Mouse (Mus musculus) E14TG2a.4 (cell line): ENCODE results near the gene March8.

ENCODE experiments used
- CTCF ChIP-seq: conservative IDR thresholded peaks from 2 replicates; pipeline ENCODE4 v1.5.1; 2014; ENCODE audit warnings: low read length
- NANOG ChIP-seq: IDR thresholded peaks from 2 replicates; pipeline ENCODE4 v1.6.1; 2014; ENCODE audit warnings: borderline replicate concordance, low read length, mixed read lengths
- POU5F1 ChIP-seq: IDR thresholded peaks from 2 replicates; pipeline ENCODE4 v1.6.1; 2014; ENCODE audit warnings: low read length, borderline replicate concordance

DNA sequence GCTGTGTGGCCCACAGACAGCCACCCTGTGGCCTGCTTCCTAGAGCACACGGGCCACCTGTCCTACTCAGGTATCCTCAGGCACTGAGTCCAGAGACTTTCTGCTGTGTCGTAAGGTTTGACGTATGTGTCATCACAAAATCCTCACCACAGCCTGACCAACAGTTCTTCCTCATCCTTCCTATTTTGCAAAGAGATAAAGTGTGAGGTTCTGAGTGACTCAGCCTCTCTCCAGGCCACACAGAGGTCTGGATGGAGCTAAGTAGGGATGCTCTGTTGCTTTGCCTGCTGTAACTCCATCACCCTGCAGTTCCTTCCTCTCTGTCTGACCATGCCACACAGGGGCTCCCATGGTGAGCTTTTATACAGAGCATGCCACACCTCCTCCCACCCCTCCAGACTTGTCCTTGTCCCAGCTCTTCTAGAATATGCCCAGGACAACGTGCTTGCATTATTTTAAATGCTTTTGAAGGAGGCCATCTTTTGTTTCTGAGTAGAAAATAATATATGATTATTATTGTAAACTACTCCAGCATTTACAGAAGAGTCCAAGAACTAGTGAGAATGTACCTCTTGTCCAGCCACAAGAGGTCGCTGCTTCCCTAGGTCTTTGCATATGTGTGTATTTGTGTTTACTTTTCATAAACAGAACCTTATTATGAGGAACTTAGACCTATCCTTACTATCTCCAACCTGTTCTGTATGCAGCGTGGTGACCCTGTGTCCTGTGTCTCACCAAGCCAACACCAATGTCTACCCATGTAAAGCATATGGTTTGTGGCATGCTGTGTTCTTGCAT is 79.9 kb downstream of the March8 start:
- TF ChIP-seq CTCF (peak; percentile 38), POU5F1 (no peak), NANOG (no peak)
